Mouse (Mus musculus) kidney, postnatal 0 days (tissue): ENCODE data around the gene Etv5. TPM values are rescaled to one million over a fixed set of nuclear protein-coding genes. Genes with fewer than 3 reads are reported as not detected.

Experiments
- ATAC-seq: fragments of 200-750 bp; cut with Nextera tagmentation; replicated peaks from 2 replicates; pipeline ENCODE4 v1.8.0; 2017; ENCODE audit warnings: low read depth, moderate number of reproducible peaks, moderate TSS enrichment, moderate library complexity; ENCODE audit not compliant: low FRiP score
- DNase-seq: peaks from one replicate; pipeline ENCODE4 v3.0.0-alpha.2; 2016; ENCODE audit warnings: low spot score
- H3K27ac ChIP-seq: fragments of 300-500 bp; sonication (generic); 2 replicates; pipeline ENCODE4 v1.5.1; 2014; ENCODE audit warnings: mild to moderate bottlenecking
- H3K27me3 ChIP-seq: fragments of 300-500 bp; sonication (generic); 2 replicates; pipeline ENCODE4 v1.6.1; 2014; ENCODE audit warnings: low read length, mixed read lengths; ENCODE audit not compliant: insufficient read depth
- H3K36me3 ChIP-seq: fragments of 300-500 bp; sonication (generic); 2 replicates; pipeline ENCODE4 v1.6.1; 2014; ENCODE audit warnings: low read length, mixed read lengths; ENCODE audit not compliant: insufficient read depth
- H3K4me1 ChIP-seq: fragments of 300-500 bp; sonication (generic); replicated peaks from 2 replicates; pipeline ENCODE4 v1.6.1; 2014; ENCODE audit warnings: antibody characterized with exemption, low read length, mixed read lengths; ENCODE audit not compliant: insufficient read depth
- H3K4me2 ChIP-seq: fragments of 300-500 bp; sonication (generic); 2 replicates; pipeline ENCODE4 v1.6.1; 2014; ENCODE audit warnings: mild to moderate bottlenecking, low read length, moderate library complexity, mixed read lengths
- H3K4me3 ChIP-seq: fragments of 300-500 bp; sonication (generic); replicated peaks from 2 replicates; pipeline ENCODE4 v1.5.1; 2014; ENCODE audit warnings: low read depth, low read length
- H3K9ac ChIP-seq: fragments of 300-500 bp; sonication (generic); 2 replicates; pipeline ENCODE4 v1.6.1; 2014; ENCODE audit warnings: low read depth, low read length
- H3K9me3 ChIP-seq: fragments of 300-500 bp; sonication (generic); replicated peaks from 2 replicates; pipeline ENCODE4 v1.6.1; 2016; ENCODE audit warnings: low read length, inconsistent platforms, mixed read lengths
- CTCF ChIP-seq: IDR thresholded peaks from 2 replicates; pipeline ENCODE4 v1.5.1; 2016; ENCODE audit warnings: antibody characterized with exemption, low read depth, mild to moderate bottlenecking, moderate library complexity
- WGBS: fragments of 180-500 bp; shearing (Covaris S2); extraction: QIAGEN DNeasy Blood & Tissue Kit; methylation state at CpG from one replicate; pipeline ENCODE4 v1.1.7; 2014; 5-methylcytosine and 5-hydroxymethylcytosine counted together
- polyA plus RNA-seq: library from polyadenylated mRNA; unstranded; fragments of >200 nt; fragmentation: Nextera tagmentation; extraction: Ambion mirVana; gene quantifications from 2 replicates; pipeline ENCODE4 v1.2.1, GENCODE M21; 2015

The Etv5 gene
- polyA plus RNA-seq, 1 experiment from 2014 or later, result 45.8 TPM

- no peaks in the 10 kb centered on the region for H3K9me3 ChIP-seq
- H3K9ac ChIP-seq, result no peak overlapping the region
- H3K27ac ChIP-seq, result no peak overlapping the region
- H3K4me3 ChIP-seq, result no peak overlapping the region
- WGBS, result 69% methylated on average over 7 of the region's 7 CpGs
- TF ChIP-seq CTCF, result no peak
- ATAC-seq (no peak), DNase-seq (no peak)
- H3K4me2 ChIP-seq, result no peak overlapping the region
- H3K27me3 ChIP-seq, result no peaks in the 10 kb centered on the region
- H3K36me3 ChIP-seq, result no peaks in the 10 kb centered on the region
- H3K4me1 ChIP-seq, result peaks cover 13% of the 10 kb centered on the region; the same call in 1 of the 2 replicates
Measured at GRCm38 (mm10) chr16:22442202-22442601, 2.7 kb upstream of the Etv5 start.

- H3K9me3 ChIP-seq, result no peaks in the 10 kb centered on the region
- WGBS, result 69% methylated on average over 4 of the region's 4 CpGs
Measured at GRCm38 (mm10) chr16:22441317-22441716, 1.8 kb upstream of the Etv5 start.

GRCm38 (mm10) chr16:22440269-22440668 lies 750 bp upstream of the Etv5 start:
- DNase-seq, result peak; percentile 79
- peak overlapping the region; percentile 51 for H3K9ac ChIP-seq
- ATAC-seq, result no peak

More at GRCm38 (mm10) chr16:22441317-22441716, 1.8 kb upstream of the Etv5 start:
- Histone ChIP-seq H3K4me3 (no peak overlapping the region), H3K36me3 (no peaks in the 10 kb centered on the region), H3K4me2 (no peak overlapping the region), H3K9ac (no peak overlapping the region), H3K27me3 (no peaks in the 10 kb centered on the region), H3K4me1 (peaks cover 13% of the 10 kb centered on the region; the same call in 1 of the 2 replicates), H3K27ac (no peak overlapping the region)
- no peak for TF ChIP-seq CTCF
- ATAC-seq (no peak), DNase-seq (peak; percentile 52)

GRCm38 (mm10) chr16:22438441-22439373 lies 812 bp downstream of the Etv5 start:
- Histone ChIP-seq H3K36me3 (no peaks in the 10 kb centered on the region), H3K4me3 (peak overlapping the region; percentile 92), H3K27ac (peak overlapping the region; percentile 87), H3K9me3 (no peaks in the 10 kb centered on the region), H3K4me2 (peak overlapping the region; percentile 95), H3K4me1 (peaks cover 13% of the 10 kb centered on the region; the same call in 1 of the 2 replicates), H3K9ac (peak overlapping the region; percentile 91), H3K27me3 (no peaks in the 10 kb centered on the region)
- DNase-seq, result peak; percentile 91
- TF ChIP-seq CTCF, result no peak
- WGBS, result 1% methylated on average over 59 of the region's 59 CpGs
- ATAC-seq, result peak; percentile 15; the same call in 1 of the 2 replicates

More at GRCm38 (mm10) chr16:22440269-22440668, 750 bp upstream of the Etv5 start:
- no peaks in the 10 kb centered on the region for H3K27me3 ChIP-seq
- no peaks in the 10 kb centered on the region for H3K36me3 ChIP-seq
- peak; percentile 43; the same call in 1 of the 2 replicates for TF ChIP-seq CTCF
- no peaks in the 10 kb centered on the region for H3K9me3 ChIP-seq
- peak overlapping the region; percentile 92 for H3K4me3 ChIP-seq
- peaks cover 13% of the 10 kb centered on the region; the same call in 1 of the 2 replicates for H3K4me1 ChIP-seq
- under 1% methylated on average over 18 of the region's 18 CpGs for WGBS
- peak overlapping the region; percentile 77 for H3K4me2 ChIP-seq
- H3K27ac ChIP-seq, result peak overlapping the region; percentile 87

GRCm38 (mm10) chr16:22436106-22436505 lies 3.4 kb downstream of the Etv5 start:
- Histone ChIP-seq H3K27ac (no peak overlapping the region), H3K4me1 (peaks cover 10% of the 10 kb centered on the region; the same call in 1 of the 2 replicates), H3K27me3 (no peaks in the 10 kb centered on the region), H3K4me3 (no peak overlapping the region), H3K36me3 (no peaks in the 10 kb centered on the region), H3K9ac (no peak overlapping the region), H3K9me3 (no peaks in the 10 kb centered on the region), H3K4me2 (no peak overlapping the region)
- no peak for ATAC-seq
- no peak for TF ChIP-seq CTCF
- no peak for DNase-seq
- 45% methylated on average over 6 of the region's 6 CpGs for WGBS

GRCm38 (mm10) chr16:22434530-22434929 lies 5.0 kb downstream of the Etv5 start:
- no peak for TF ChIP-seq CTCF
- H3K36me3 ChIP-seq, result no peaks in the 10 kb centered on the region
- DNase-seq, result peak; percentile 57
- WGBS, result 42% methylated on average over 5 of the region's 5 CpGs
- no peak overlapping the region for H3K4me2 ChIP-seq
- H3K4me1 ChIP-seq, result peaks cover 9% of the 10 kb centered on the region
- no peaks in the 10 kb centered on the region for H3K9me3 ChIP-seq
- no peak for ATAC-seq
- no peaks in the 10 kb centered on the region for H3K27me3 ChIP-seq
- no peak overlapping the region for H3K27ac ChIP-seq
- no peak overlapping the region for H3K4me3 ChIP-seq
- H3K9ac ChIP-seq, result no peak overlapping the region
